Mouse (Mus musculus) brown adipose tissue, adult 24 weeks (tissue): ENCODE data around the gene Atp5f1. TPM values are rescaled to one million over a fixed set of nuclear protein-coding genes. Genes with fewer than 3 reads are reported as not detected.
"Not testable (repeated sequence)": the region's sequence is repeated elsewhere in the genome, so short reads cannot be mapped to it uniquely, and the experiment has no call there.

Experiments
- H3K27ac ChIP-seq: fragments of 200-500 bp; replicated peaks from 2 replicates; pipeline ENCODE4 v1.5.1; 2012; ENCODE audit warnings: low read depth, mild to moderate bottlenecking, low read length
- H3K4me1 ChIP-seq: fragments of 200-500 bp; 2 replicates; pipeline ENCODE4 v1.6.1; 2012; ENCODE audit warnings: low read length, mixed read lengths; ENCODE audit not compliant: control insufficient read depth, insufficient read depth, insufficient read length
- H3K4me3 ChIP-seq: fragments of 200-500 bp; 2 replicates; pipeline ENCODE4 v1.5.1; 2012; ENCODE audit warnings: low read depth, mild to moderate bottlenecking, low read length, moderate library complexity; ENCODE audit not compliant: insufficient read depth
- polyA plus RNA-seq: library from polyadenylated mRNA; stranded (reverse); fragments of >200 nt; gene quantifications from 2 replicates; pipeline ENCODE4 v1.2.4, GENCODE M21; 2012; ENCODE audit not compliant: missing spikeins, insufficient read depth, insufficient read length

Atp5f1 gene
- polyA plus RNA-seq, 1 experiment, result 2,018 TPM

- peaks cover 2% of the 10 kb centered on the region; the same call in 1 of the 2 replicates for H3K4me1 ChIP-seq
- no peak overlapping the region for H3K4me3 ChIP-seq
- no peak overlapping the region for H3K27ac ChIP-seq
Observed at GRCm38 (mm10) chr3:105917656-105918354, 42.1 kb downstream of the Atp5f1 start.

GRCm38 (mm10) chr3:105916455-105916854 lies 43.4 kb downstream of the Atp5f1 start:
- H3K27ac ChIP-seq, H3K4me3 ChIP-seq, H3K4me1 ChIP-seq: not testable (repeated sequence)

- Histone ChIP-seq H3K4me1 (peaks cover 2% of the 10 kb centered on the region), H3K27ac (no peak overlapping the region), H3K4me3 (no peak overlapping the region)
Observed at GRCm38 (mm10) chr3:105915281-105915680, 44.6 kb downstream of the Atp5f1 start.

GRCm38 (mm10) chr3:105913839-105914681 lies 45.8 kb downstream of the Atp5f1 start:
- no peak overlapping the region for H3K27ac ChIP-seq
- peaks cover 5% of the 10 kb centered on the region for H3K4me1 ChIP-seq
- no peak overlapping the region for H3K4me3 ChIP-seq

GRCm38 (mm10) chr3:105912097-105912880 lies 47.6 kb downstream of the Atp5f1 start:
- H3K27ac ChIP-seq, result no peak overlapping the region
- H3K4me3 ChIP-seq, result no peak overlapping the region
- peaks cover 3% of the 10 kb centered on the region for H3K4me1 ChIP-seq

- Histone ChIP-seq H3K4me3 (no peak overlapping the region), H3K27ac (no peak overlapping the region), H3K4me1 (peaks cover 3% of the 10 kb centered on the region)
Observed at GRCm38 (mm10) chr3:105910519-105911190, 49.2 kb downstream of the Atp5f1 start.

- Histone ChIP-seq H3K27ac (no peak overlapping the region), H3K4me1 (peaks cover 3% of the 10 kb centered on the region), H3K4me3 (no peak overlapping the region)
Observed at GRCm38 (mm10) chr3:105908976-105909375, 50.9 kb downstream of the Atp5f1 start.

- Histone ChIP-seq H3K4me1 (peaks cover 3% of the 10 kb centered on the region), H3K4me3 (no peak overlapping the region), H3K27ac (no peak overlapping the region)
Observed at GRCm38 (mm10) chr3:105907956-105908655, 51.8 kb downstream of the Atp5f1 start.

GRCm38 (mm10) chr3:105904721-105905120 lies 55.2 kb downstream of the Atp5f1 start:
- no peaks in the 10 kb centered on the region for H3K4me1 ChIP-seq
- no peak overlapping the region for H3K27ac ChIP-seq
- H3K4me3 ChIP-seq, result no peak overlapping the region

- Histone ChIP-seq H3K4me1 (no peaks in the 10 kb centered on the region), H3K27ac (no peak overlapping the region), H3K4me3 (no peak overlapping the region)
Observed at GRCm38 (mm10) chr3:105904213-105904612, 55.7 kb downstream of the Atp5f1 start.

GRCm38 (mm10) chr3:105901468-105901867 lies 58.4 kb downstream of the Atp5f1 start:
- H3K27ac ChIP-seq, result no peak overlapping the region
- no peak overlapping the region for H3K4me3 ChIP-seq
- no peaks in the 10 kb centered on the region for H3K4me1 ChIP-seq

GRCm38 (mm10) chr3:105900716-105901115 lies 59.2 kb downstream of the Atp5f1 start:
- Histone ChIP-seq H3K4me1 (no peaks in the 10 kb centered on the region), H3K27ac (no peak overlapping the region; the same call in 1 of the 2 replicates)

GRCm38 (mm10) chr3:105900266-105900665 lies 59.6 kb downstream of the Atp5f1 start:
- Histone ChIP-seq H3K4me3 (no peak overlapping the region), H3K27ac (no peak overlapping the region; the same call in 1 of the 2 replicates), H3K4me1 (no peaks in the 10 kb centered on the region)

More at GRCm38 (mm10) chr3:105900716-105901115, 59.2 kb downstream of the Atp5f1 start:
- no peak overlapping the region for H3K4me3 ChIP-seq
